Mouse (Mus musculus) spleen, postnatal 14 days (tissue): ENCODE measurements around the gene BC049730.
A peak's percentile ranks its signal among the peaks of the same experiment; 100 is the strongest.
"Not testable (repeated sequence)": the region's sequence is repeated elsewhere in the genome, so short reads cannot be mapped to it uniquely, and the experiment has no call there.

ENCODE experiments used
- DNase-seq, 2 experiments: peaks; one replicate each; pipeline ENCODE4 v3.0.0; 2021 to 2022; ENCODE audit warnings: low spot score in 2 of 2

Gene BC049730

DNA sequence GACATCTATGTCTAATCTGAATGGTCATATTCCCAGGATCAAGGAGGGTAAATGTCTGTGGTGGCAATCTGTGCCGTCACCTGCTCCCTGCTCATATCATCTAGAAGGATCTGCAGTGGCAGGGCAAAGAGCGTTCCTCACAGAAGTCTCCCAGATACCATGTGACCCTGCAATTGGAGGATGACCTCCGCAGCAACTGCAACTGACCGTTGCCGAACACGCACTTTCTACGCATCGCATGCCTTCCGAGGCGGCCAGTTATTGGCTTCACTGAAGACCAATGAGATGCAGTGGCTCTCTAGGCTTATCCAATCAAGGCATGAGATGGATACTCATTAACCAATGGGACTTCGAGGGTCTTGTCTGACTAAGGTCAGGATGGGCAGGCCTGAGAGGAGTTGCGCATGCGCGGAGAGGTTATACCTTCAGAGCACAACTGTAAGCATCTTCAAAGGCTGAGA, at the start of gene BC049730:
BC049730 (plus strand) TSS at position 411 of the 461 bp plus-strand sequence.
- DNase-seq, result no peak

DNA sequence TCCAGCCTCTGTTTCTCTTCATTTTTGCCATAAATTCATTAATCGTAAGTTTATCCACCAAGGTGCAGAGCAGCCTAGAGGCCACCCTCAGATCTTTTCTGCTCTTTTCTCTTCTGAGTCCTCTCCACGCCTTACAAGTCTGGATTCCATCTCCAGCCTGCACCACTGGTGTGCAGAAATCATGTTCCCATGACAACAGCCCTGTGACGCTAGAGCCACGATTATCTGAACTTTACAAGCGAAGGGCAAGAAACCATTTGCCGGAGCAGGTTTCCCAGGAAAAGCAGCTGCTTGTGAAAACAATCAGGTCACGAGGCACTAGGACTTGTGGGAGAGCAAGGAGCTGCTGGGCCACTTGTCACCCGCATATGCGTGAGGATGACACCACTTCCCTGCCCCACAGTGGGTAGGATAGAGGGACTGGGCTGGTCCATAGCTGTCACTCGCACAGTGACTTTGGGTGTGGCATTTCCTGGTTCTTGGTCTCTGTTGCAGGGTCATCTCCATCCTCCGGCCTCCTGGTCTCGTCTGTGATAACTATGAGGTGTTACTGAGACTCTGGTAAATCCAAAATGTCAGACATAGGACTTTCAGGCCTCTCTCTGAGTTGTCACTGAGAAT, 49.2 kb upstream of the BC049730 start:
- DNase-seq, result no peak

DNA sequence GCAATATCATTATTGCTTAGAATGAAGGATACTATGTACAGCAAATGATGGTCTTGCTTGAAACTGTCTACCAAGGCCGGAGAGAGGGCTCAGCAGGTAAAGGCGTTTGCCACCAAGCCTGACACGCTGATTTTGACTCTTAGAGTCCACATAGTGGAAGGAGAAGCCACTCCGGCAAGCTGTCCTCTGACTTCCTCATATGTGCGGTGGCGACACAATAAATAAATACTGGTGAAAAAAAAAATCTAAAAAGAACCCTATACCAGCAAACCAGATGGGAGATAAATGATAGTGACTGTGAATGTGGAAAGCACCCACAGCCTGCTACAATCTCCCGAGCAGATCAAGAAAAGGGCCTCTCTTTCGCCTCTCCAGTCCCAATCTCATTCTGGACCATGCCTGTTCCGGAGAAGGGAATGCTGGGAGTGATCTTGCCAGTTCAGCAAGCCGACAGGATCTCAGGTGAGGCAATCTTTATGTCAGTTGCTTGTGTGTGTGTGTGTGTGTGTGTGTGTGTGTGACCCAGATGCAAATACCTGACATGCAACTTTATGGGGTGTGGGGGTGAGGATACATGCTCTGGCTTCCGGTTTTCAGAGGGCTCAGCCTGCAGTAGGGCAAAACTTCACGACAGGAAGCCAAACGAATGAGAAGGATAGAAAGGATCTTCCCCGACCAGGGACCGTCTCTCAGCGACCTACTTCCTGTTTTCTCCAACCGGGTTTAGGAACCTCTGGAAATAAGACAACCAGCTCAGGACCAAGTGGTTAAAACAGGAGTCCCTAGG, 47.7 kb upstream of the BC049730 start:
- no peak for DNase-seq

DNA sequence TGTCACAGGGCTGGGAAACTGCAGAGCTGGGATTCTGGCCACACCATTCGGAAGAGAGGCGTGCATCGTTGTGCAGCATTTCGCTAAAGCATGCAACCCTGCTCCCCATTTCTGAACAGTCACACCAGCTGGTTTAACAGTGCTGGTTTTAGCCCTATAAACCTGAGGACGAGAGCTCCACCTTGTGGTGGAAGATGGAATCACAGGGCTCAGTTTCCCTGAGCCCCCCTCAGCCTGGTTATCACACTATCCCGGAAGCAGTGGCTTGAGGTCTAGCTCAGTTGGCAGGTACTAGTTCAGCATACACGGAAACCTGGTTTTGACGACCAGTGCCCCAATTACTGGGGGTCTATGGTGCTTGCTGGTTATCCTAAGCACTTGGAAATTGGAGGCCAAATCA, 46.5 kb upstream of the BC049730 start:
- peak; percentile 39 to 68 for DNase-seq

DNA sequence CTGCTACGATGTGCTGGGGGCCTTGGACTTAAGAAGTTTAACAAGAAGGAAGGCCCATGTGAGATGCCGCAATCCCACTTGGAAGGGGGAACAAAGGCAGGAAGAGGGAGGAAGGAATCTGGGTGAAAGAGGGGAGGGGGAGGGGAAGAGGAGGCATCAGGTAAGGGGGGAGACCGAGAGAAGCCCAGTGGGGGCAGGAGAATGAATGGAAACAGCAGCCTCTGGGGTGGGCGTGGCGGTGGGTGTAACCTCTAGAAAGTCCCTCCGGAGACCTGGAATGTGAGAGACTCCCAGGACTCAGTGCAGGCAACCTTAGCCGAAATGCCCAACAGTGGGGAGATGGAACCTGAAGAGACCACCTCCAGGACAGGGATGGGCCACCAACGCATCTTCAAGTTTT, 44.7 kb upstream of the BC049730 start:
- DNase-seq, result no peak

DNA sequence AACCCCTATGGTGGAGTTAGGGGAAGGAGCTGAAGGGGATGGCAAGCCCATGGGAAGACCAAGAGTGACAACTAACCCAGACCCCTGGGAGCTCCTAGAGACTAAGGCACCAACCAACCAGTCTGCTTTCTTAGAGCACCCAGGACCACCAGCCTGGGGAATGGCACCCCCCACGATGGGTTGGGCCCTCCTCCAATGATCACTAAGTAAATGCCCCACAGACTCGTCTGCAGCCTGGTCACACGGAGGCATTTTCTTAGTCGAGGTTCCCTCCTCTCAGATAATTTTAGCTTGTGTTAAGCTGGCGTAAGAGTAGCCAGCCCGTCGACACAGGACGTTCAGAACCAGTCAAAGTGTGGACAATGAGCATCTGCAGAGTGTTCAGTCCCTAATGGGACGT, 44.1 kb upstream of the BC049730 start:
- DNase-seq, result no peak

DNA sequence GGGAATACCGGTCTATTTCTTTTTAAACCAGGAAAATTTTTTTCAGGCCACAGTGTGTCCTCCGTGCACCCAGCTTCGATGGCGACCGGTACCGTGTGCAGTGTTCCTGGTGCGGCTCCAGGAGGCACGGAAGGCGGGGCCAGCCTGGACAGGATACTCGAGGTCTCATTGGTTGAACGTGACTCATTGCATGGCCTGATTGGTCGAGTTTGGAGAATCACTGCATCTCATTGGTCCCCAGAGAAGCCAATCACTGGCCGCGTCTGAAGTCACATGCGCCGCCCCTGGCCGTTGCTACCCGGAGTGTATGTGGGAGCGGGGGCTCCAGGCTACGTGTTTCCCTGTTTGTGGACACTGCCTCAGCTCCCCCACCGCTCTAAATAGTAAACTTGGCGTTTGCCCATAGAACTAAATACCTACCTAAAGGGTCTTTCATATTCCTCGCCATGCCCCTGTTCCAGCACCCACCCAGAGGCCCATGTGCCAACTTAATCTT, 37.0 kb upstream of the BC049730 start:
- no peak for DNase-seq

DNA sequence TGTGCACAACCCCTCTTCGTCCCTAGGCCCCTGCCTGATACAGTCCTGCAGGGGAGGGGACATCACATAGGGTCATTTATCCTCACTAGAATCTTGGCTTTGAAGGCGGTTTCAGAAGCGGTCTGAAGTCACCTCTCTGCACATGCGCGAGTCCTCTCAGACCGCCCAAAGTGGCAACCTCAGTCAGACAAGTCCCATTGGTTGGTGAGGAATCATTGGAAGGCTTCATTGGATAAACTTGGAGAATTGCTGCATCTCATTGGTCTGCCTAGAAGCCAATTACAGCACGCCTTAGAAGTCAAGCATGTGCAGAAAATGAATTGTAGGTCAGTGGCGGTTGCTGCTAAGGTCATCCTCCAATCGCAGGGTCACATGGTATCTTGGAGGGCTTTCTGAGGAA, 32.5 kb upstream of the BC049730 start, which contains the start of gene Tex101:
Tex101 (minus strand) TSS at position 101 of the 400 bp plus-strand sequence.
- DNase-seq, result no peak

DNA sequence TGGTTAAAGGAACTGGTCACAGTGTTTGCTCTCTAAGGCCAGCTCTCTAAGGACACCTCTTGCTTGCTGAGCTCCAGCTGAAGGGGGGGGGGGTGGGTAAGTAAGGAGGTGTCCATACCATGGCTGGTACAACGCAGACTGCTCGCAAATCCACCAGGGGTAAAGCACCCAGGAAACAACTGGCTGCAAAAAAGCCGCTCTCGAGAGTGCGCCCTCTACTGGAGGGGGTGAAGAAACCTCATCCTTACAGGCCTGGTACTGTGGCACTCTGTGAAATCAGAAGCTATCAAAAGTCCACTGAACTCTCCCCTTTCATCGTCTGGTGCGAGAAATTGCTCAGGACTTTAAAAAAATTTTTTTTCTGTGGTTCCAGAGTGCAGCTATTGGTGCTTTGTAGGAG, 24.9 kb upstream of the BC049730 start:
- not testable (repeated sequence) for DNase-seq

DNA sequence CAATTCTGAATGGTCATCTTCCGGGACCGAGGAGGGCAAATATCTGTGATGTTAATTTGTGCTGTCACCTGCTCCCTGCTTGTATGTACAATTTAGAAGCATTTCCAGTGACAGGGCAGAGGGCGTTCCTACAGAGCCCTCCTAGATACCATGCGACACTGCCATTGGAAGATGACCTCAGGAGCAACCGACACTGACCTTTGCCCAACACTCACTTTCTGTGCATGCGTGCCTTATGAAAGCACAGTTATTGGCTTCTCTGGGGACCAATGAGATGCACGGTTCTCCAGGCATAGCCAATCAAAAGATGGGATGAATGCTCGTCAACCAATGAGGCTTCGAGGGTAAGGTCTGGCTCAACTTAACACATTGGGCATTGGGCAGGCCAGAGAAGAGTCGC, 21.5 kb upstream of the BC049730 start:
- not testable (repeated sequence) for DNase-seq

DNA sequence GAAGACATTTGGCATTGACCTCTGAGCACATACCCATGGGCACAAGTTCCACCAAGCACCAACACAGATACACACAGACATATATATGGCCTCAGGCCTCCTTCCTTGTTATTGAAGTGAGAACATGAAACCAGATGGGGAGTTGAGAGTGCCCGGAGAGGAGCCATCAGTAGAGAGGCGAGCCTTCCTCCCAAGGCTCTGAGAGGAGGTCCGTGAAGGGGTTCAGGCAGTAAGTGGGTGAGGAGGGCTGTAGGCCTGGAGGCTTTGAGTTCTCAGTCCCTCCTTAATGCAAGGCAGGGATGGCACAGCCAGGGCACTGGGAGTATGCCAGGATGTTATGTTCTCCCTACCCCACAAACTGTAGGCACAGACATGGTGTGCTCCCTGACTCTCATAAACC, 16.3 kb upstream of the BC049730 start:
- not testable (repeated sequence) for DNase-seq

DNA sequence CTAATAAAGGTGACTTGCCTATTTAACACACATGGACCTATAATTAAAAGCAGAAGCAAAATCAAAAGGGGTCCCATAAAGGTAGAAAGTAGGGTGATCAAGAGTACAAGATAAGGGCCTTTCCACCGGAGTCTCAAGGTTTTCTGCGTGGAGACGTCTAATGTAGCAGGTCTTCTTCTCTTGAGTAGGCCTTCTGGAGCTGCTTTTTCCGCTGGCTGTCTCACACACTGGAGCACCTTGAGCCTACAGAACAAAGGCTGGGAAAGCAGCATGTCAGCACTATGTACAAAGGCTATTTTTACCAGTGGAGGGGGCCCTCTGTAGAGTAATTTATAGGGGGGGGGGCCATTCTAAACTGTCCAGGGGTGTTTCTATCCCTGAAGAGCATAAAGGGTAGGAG, 11.2 kb upstream of the BC049730 start:
- DNase-seq, result not testable (repeated sequence)

DNA sequence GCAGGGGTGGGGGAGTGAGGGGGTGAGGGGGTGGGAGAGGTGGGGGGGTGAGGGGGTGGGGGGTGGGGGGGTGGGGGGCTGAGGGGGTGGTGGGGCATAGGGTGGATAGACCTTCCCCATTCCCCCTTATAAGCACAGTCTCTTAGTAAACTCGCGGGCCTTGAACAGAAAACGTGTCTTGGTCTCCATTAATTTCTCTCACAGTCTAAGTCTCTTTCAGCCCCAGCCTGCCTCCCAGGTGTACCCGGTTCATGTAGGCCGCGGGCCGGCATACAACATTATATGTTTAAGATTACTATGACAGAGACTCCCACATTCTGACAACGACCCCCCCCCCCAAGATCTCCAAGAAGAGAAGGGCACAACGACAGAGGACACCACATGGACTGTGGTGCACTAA, 6.2 kb upstream of the BC049730 start:
- not testable (repeated sequence) for DNase-seq

DNA sequence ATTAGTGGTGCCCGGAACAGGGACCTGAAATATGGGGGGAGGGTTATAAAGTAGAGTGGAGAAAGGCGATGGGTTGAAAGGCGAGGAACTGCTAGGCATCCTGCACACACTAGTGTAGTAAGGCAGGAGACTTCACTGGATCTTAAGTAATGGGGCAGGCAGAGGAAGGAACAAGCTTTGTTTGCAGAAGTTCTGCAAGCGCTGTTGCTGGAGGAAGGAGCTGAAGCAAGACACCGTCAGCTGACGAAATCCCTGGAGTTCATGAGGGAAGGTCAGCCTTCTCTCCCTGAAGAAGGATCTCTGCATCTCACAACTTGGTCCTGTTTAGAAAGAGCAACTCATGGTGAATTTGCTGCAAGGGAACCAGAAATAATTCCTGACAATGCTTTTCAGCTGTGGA, 6.0 kb downstream of the BC049730 start:
- no peak for DNase-seq

DNA sequence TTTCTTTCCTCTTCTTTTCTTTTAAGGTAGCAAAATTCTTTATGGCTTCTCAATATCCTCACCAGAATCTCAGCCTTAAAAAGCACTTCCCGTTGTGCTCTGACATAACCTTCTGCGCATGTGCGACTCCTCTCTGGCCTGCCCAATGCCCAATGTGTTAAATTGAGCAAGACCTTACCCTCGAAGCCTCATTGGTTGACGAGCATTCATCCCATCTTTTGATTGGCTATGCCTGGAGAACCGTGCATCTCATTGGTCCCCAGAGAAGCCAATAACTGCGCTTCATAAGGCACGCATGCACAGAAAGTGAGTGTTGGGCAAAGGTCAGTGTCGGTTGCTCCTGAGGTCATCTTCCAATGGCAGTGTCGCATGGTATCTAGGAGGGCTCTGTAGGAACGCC, 17.8 kb downstream of the BC049730 start, which contains the start of gene Gm4763:
Gm4763 (minus strand) TSS at position 101 of the 400 bp plus-strand sequence.
- not testable (repeated sequence) for DNase-seq

DNA sequence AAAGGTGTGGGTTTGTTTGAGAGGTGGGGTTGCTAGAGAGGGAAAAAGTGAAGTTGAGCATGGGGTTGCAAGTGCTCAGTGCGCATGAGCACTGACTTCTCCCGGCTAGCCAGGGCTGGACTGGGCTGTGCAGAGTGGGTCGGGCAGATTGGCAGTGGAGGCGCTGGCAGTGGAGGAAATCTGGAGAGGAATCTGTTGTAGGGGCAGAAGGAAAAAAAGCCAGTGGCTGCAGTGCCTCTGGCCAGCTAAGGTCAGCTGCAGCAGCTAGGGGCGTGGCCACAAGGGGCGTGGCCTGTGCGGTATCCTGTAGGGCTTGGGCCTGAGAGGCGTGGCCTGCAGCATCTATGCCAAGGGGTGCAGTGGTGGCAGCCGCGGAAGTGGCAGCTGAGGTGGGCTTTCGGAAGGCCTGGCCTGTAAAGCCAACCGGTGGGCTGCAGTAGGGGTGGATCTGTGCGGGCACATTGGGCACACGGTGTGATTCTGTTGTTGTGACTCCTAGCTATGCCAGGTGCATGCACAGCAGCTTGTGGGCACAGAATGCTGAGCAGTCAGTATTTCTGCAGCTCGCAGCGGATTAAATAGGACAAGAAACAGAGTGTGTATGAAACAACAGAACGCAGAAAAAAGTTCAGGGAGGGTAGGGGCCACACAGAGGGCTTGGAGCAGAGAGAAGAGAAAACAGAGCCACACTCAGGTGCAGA, 27.1 kb downstream of the BC049730 start:
- DNase-seq, result no peak

DNA sequence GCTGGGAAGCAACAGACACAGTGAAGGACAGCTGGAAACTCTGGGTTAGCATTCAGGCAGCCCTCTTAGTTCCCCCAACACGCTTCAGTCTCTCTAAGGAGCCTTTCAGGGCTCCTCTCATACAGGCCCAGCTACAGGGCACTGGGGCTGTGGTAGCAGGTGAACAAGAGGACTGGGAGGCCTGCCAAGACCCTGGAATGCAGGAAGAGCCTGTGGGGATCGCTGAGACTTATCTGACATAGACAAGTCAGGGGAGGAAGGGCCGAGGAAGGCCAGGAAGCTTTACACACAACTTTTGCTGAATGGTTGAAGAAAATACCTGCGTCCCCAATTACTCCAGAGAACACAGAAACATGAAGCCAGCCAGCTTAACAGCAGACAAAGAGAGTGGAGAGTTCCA, 41.7 kb downstream of the BC049730 start:
- no peak for DNase-seq

DNA sequence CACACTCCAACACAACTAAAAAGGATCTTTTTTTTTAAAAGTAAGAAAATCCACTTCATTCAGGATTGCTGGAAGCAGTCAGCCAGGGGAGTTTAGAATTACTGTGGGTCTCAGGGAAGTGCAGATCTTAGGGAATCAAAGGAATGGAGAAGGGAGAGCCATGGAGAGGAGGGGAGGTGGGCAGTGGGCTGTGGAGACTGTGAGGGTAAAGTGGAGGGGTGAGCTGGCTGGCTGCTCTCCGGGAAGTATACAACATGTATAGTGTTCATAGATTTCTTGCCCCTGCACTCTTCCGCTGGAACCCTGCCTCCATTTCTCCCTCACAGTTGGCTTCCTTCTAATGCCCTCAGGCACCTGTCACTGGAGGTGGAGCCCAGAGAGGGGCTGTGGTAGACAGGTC, 42.6 kb downstream of the BC049730 start:
- DNase-seq, result no peak

DNA sequence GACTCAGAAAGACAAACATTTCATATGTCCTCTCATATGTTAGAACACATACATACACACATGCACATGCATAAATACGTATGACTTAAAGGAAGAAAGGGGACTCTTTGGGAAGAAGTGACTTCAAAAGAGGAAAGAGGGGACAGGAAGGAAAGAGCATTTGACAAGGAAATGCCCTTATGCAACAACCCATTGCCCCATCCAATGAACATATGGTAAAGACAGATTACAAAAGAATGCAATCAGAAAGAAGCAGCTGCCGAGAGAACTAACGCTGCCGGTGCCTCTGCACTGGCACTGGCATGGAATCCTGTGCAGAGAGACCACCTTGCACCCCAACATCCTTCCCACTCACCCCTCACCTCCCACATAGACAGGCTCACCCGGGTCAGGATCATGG, 44.4 kb downstream of the BC049730 start:
- DNase-seq, result no peak

DNA sequence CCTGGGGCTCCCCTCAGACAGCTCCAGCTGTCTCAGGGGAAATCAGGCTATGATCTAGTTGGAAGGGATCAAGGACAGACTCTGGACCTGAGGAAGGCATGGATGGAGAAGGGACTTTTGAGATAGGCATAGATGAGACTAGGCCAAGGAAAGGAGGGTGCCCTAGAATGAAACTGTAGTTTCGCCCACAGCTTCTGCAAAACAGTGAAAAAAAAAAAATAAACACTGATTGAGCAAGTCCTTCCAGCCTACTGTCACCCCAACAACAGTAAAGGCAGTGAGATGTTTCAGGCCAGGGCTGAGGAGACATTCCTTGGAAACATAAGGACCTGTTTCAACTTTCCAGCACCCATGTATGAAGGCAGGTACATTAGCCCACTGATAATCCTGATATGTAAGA, 49.5 kb downstream of the BC049730 start:
- no peak for DNase-seq

DNA sequence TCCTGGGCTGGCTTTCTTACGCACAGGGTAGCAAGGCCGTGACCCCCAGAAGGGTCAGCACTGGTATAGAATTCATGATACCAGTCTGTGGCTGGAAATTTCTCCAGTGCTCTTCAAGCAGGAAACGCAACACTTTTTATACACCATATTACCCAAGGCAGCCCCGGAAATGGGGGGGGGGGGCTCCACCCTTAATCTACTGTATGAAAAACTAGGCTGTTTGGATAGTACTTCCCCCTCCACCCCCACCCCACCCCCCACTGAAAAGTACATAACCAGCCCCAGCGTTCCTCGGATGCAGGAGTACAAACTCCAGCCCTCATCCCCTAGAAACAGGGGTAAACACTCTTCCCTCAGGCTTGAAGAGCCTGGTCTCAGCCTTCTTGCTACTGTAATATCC, 51.2 kb downstream of the BC049730 start, which contains the start of gene Cd177:
Cd177 (minus strand) TSS at position 101 of the 400 bp plus-strand sequence.
- no peak for DNase-seq

DNA sequence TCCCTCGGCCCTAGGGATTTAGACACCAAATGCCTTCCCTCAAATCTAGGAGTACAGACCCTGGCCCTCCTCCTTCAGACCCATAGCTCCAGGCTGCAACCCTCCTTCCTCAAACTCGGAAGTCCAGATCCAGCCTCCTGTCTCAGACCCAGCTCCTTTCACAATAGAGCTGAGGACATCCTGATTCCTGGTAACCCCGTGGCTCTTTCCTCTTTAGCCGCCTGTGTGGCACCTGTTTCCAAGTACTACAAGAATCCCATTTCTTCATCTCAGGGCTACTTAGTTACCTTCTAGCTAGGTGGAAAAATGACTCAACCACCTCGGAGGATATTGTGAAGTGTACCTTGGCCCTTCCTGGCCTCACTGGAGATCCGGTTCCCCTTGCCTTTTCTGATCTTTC, 52.1 kb downstream of the BC049730 start:
- no peak for DNase-seq
